Mouse (Mus musculus) frontal cortex, adult 2 months (tissue): ENCODE measurements around the gene Olfr1336. TPM values are rescaled to one million over a fixed set of nuclear protein-coding genes. Genes with fewer than 3 reads are reported as not detected.
A peak's percentile ranks its signal among the peaks of the same experiment; 100 is the strongest.
"Not testable (repeated sequence)": the region's sequence is repeated elsewhere in the genome, so short reads cannot be mapped to it uniquely, and the experiment has no call there.

ENCODE experiments used
- DNase-seq, 2 experiments: peaks; one replicate each; pipeline ENCODE4 v3.0.0; 2022; ENCODE audit warnings: low spot score in 1 of 2; ENCODE audit errors: extremely low spot score in 1 of 2
- polyA plus RNA-seq: library from polyadenylated mRNA; depleted of rRNA; stranded (reverse); fragments of >200 nt; gene quantifications from 2 replicates; pipeline ENCODE4 v1.2.3, GENCODE M21; 2012; rRNA removed

The Olfr1336 gene
- polyA plus RNA-seq, result 0.02 TPM in 1 of 2 replicates, not detected in the other

- no peak for DNase-seq
Measured at GRCm38 (mm10) chr7:6455868-6456267, at the start of gene Olfr1336. Gene Olfr1336 (plus strand): TSS chr7:6456168.

- DNase-seq, result peak; percentile 39 to 80
Measured at GRCm38 (mm10) chr7:6410043-6410442, 45.9 kb upstream of the Olfr1336 start, which contains the start of gene Gm20715. Gene Gm20715 (plus strand): TSS chr7:6410277.

- DNase-seq, result peak in 1 of 2 experiments; percentile 33
Measured at GRCm38 (mm10) chr7:6414626-6415441, 41.1 kb upstream of the Olfr1336 start.

GRCm38 (mm10) chr7:6415442-6415787 lies 40.6 kb upstream of the Olfr1336 start:
- no peak for DNase-seq

- DNase-seq, result peak; percentile 31 to 69
Measured at GRCm38 (mm10) chr7:6419894-6420293, 36.1 kb upstream of the Olfr1336 start.

- DNase-seq, result no peak
Measured at GRCm38 (mm10) chr7:6429381-6429780, 26.6 kb upstream of the Olfr1336 start.

GRCm38 (mm10) chr7:6430342-6430741 lies 25.6 kb upstream of the Olfr1336 start:
- DNase-seq, result peak in 1 of 2 experiments; percentile 21

- no peak for DNase-seq
Measured at GRCm38 (mm10) chr7:6438388-6438787, 17.6 kb upstream of the Olfr1336 start, which contains the start of gene Olfr1344. Gene Olfr1344 (plus strand): TSS chr7:6438688.

- DNase-seq, result no peak
Measured at GRCm38 (mm10) chr7:6441173-6441572, 14.8 kb upstream of the Olfr1336 start.

GRCm38 (mm10) chr7:6447771-6448170 lies 8.2 kb upstream of the Olfr1336 start:
- DNase-seq, result no peak

GRCm38 (mm10) chr7:6456399-6456798 lies 431 bp downstream of the Olfr1336 start:
- no peak for DNase-seq

GRCm38 (mm10) chr7:6466951-6467350 lies 11.0 kb downstream of the Olfr1336 start, which contains the start of gene Olfr1346:
Gene Olfr1346 (plus strand): TSS chr7:6467101.
- no peak for DNase-seq

- not testable (repeated sequence) for DNase-seq
Measured at GRCm38 (mm10) chr7:6477633-6478032, 21.7 kb downstream of the Olfr1336 start.

GRCm38 (mm10) chr7:6486841-6487240 lies 30.9 kb downstream of the Olfr1336 start, which contains the start of gene Olfr5:
Gene Olfr5 (minus strand): TSS chr7:6486941.
- no peak for DNase-seq

- no peak for DNase-seq
Measured at GRCm38 (mm10) chr7:6499655-6500054, 43.7 kb downstream of the Olfr1336 start, which contains the start of gene Olfr1347. Gene Olfr1347 (minus strand): TSS chr7:6499755.

GRCm38 (mm10) chr7:6508648-6509047 lies 52.7 kb downstream of the Olfr1336 start, which contains the start of gene Olfr1348:
Gene Olfr1348 (minus strand): TSS chr7:6508748.
- DNase-seq, result no peak

Other genes starting within 250 kb of the Olfr1336 start
- gene Zscan5b, start 233.9 kb upstream of the Olfr1336 start, polyA plus RNA-seq, result not detected in 2 replicates
- gene Epp13, start 203.5 kb upstream of the Olfr1336 start, polyA plus RNA-seq, result not detected in 2 replicates
- 7.3 and 7.6 TPM in 2 replicates for gene Zfp667, start 169.6 kb upstream of the Olfr1336 start, polyA plus RNA-seq
- 6.8 and 8.1 TPM in 2 replicates for gene Zfp583, start 124.9 kb upstream of the Olfr1336 start, polyA plus RNA-seq
- gene Gm3854, start 112.4 kb upstream of the Olfr1336 start, polyA plus RNA-seq, result 4.0 and 5.0 TPM in 2 replicates
- gene Zfp78, start 92.9 kb upstream of the Olfr1336 start, polyA plus RNA-seq, result 2.6 and 3.3 TPM in 2 replicates
- gene Zfp28, start 72.9 kb upstream of the Olfr1336 start, polyA plus RNA-seq, result 9.7 and 13.7 TPM in 2 replicates
- 7.0 and 8.9 TPM in 2 replicates for gene Smim17, start 57.5 kb upstream of the Olfr1336 start, polyA plus RNA-seq
- 0.21 and 0.24 TPM in 2 replicates for gene Gm20715, start 45.9 kb upstream of the Olfr1336 start, polyA plus RNA-seq
- gene Olfr1344, start 17.5 kb upstream of the Olfr1336 start, polyA plus RNA-seq, result 3.4 TPM in 2 replicates
- not detected in 2 replicates for gene Olfr1346, start 10.9 kb downstream of the Olfr1336 start, polyA plus RNA-seq
- gene Olfr5, start 30.8 kb downstream of the Olfr1336 start, polyA plus RNA-seq, result not detected in 2 replicates
- not detected in 2 replicates for gene Olfr1347, start 43.6 kb downstream of the Olfr1336 start, polyA plus RNA-seq
- gene Olfr1348, start 52.6 kb downstream of the Olfr1336 start, polyA plus RNA-seq, result not detected in 2 replicates
- gene Olfr1349, start 66.8 kb downstream of the Olfr1336 start, polyA plus RNA-seq, result 0.08 TPM in 1 of 2 replicates, not detected in the other
- gene Olfr1350, start 108.7 kb downstream of the Olfr1336 start, polyA plus RNA-seq, result not detected in 2 replicates
- 2.6 and 3.0 TPM in 2 replicates for gene Zim1, start 240.3 kb downstream of the Olfr1336 start, polyA plus RNA-seq